Mouse (Mus musculus): ENCODE measurements at regions not wholly inside any gene's neighbourhood (a gene's known extent, or its start where the extent isn't known, plus 50 kb on each side); places are given as distances from the start of the nearest gene placed in this dataset.

GRCm38 (mm10) chr1:4570730-4571129, 237.0 kb upstream of the Gm37988 start:
- Histone ChIP-seq H3K4me1 (ENCODE audit: control insufficient read depth, insufficient read depth, low read length) (peaks cover 2% of the 10 kb centered on the region; the same call in 1 of the 2 replicates), H3K27ac (ENCODE audit: insufficient read depth, low read depth, low read length) (no peak overlapping the region), H3K4me3 (ENCODE audit: insufficient read depth, low read depth, low read length) (no peak overlapping the region)
- 96% methylated on average over 4 of the region's 4 CpGs for WGBS
- no peak for TF ChIP-seq POLR2A (IDR thresholded peaks at IDR 0.05; ENCODE audit: insufficient read depth, low read depth, low read length)
- no peak for TF ChIP-seq CTCF (IDR thresholded peaks at IDR 0.05; ENCODE audit: insufficient read depth, low read depth, low read length)

- peak overlapping the region; percentile 77 for H3K4me3 ChIP-seq (ENCODE audit: insufficient read depth, low read depth, low read length)
- TF ChIP-seq CTCF (IDR thresholded peaks at IDR 0.05; ENCODE audit: insufficient read depth, low read depth, low read length) (no peak), POLR2A (IDR thresholded peaks at IDR 0.05; ENCODE audit: insufficient read depth, low read depth, low read length) (no peak; the same call in 1 of the 2 replicates)
- H3K4me1 ChIP-seq (ENCODE audit: control insufficient read depth, insufficient read depth, low read length) = peaks cover 2% of the 10 kb centered on the region; the same call in 1 of the 2 replicates
- H3K27ac ChIP-seq (ENCODE audit: insufficient read depth, low read depth, low read length) = peak overlapping the region; percentile 37; the same call in 1 of the 2 replicates
- 1% methylated on average over 58 of the region's 58 CpGs for WGBS
These were observed 236.1 kb upstream of the Gm37988 start for GRCm38 (mm10) chr1:4571299-4572202.

GRCm38 (mm10) chr1:4572311-4572710, 235.4 kb upstream of the Gm37988 start:
- Histone ChIP-seq H3K4me1 (ENCODE audit: control insufficient read depth, insufficient read depth, low read length) (peaks cover 2% of the 10 kb centered on the region; the same call in 1 of the 2 replicates), H3K27ac (ENCODE audit: insufficient read depth, low read depth, low read length) (0 out of 2 replicates have a peak overlapping the region, but pooled peaks have one; percentile 37), H3K4me3 (ENCODE audit: insufficient read depth, low read depth, low read length) (no peak overlapping the region)
- TF ChIP-seq CTCF (IDR thresholded peaks at IDR 0.05; ENCODE audit: insufficient read depth, low read depth, low read length) = no peak
- TF ChIP-seq POLR2A (IDR thresholded peaks at IDR 0.05; ENCODE audit: insufficient read depth, low read depth, low read length) = no peak
- 70% methylated on average over 3 of the region's 3 CpGs for WGBS

GRCm38 (mm10) chr1:4574101-4574500, 233.6 kb upstream of the Gm37988 start:
- Histone ChIP-seq H3K4me3 (ENCODE audit: insufficient read depth, low read depth, low read length) (no peak overlapping the region), H3K4me1 (ENCODE audit: control insufficient read depth, insufficient read depth, low read length) (peaks cover 2% of the 10 kb centered on the region; the same call in 1 of the 2 replicates), H3K27ac (ENCODE audit: insufficient read depth, low read depth, low read length) (no peak overlapping the region)
- TF ChIP-seq POLR2A (IDR thresholded peaks at IDR 0.05; ENCODE audit: insufficient read depth, low read depth, low read length) (no peak), CTCF (IDR thresholded peaks at IDR 0.05; ENCODE audit: insufficient read depth, low read depth, low read length) (no peak)
- WGBS = 93% methylated on average over 1 of the region's 1 CpGs

- TF ChIP-seq CTCF (IDR thresholded peaks at IDR 0.05; ENCODE audit: insufficient read depth, low read depth, low read length) = no peak
- TF ChIP-seq POLR2A (IDR thresholded peaks at IDR 0.05; ENCODE audit: insufficient read depth, low read depth, low read length) = no peak
- 78% methylated on average over 1 of the region's 1 CpGs for WGBS
- peaks cover 1% of the 10 kb centered on the region; the same call in 1 of the 2 replicates for H3K4me1 ChIP-seq (ENCODE audit: control insufficient read depth, insufficient read depth, low read length)
- H3K27ac ChIP-seq (ENCODE audit: insufficient read depth, low read depth, low read length) = no peak overlapping the region
- H3K4me3 ChIP-seq (ENCODE audit: insufficient read depth, low read depth, low read length) = no peak overlapping the region
These were observed 230.7 kb upstream of the Gm37988 start for GRCm38 (mm10) chr1:4576957-4577356.

GRCm38 (mm10) chr1:4582534-4582933, 225.2 kb upstream of the Gm37988 start:
- no peak overlapping the region for H3K27ac ChIP-seq (ENCODE audit: insufficient read depth, low read depth, low read length)
- TF ChIP-seq CTCF (IDR thresholded peaks at IDR 0.05; ENCODE audit: insufficient read depth, low read depth, low read length) (no peak), POLR2A (IDR thresholded peaks at IDR 0.05; ENCODE audit: insufficient read depth, low read depth, low read length) (no peak)
- no peaks in the 10 kb centered on the region for H3K4me1 ChIP-seq (ENCODE audit: control insufficient read depth, insufficient read depth, low read length)
- H3K4me3 ChIP-seq (ENCODE audit: insufficient read depth, low read depth, low read length) = no peak overlapping the region

GRCm38 (mm10) chr1:4597856-4598255, 209.8 kb upstream of the Gm37988 start:
- 84% methylated on average over 3 of the region's 3 CpGs for WGBS
- Histone ChIP-seq H3K27ac (ENCODE audit: insufficient read depth, low read depth, low read length) (no peak overlapping the region), H3K4me1 (ENCODE audit: control insufficient read depth, insufficient read depth, low read length) (no peaks in the 10 kb centered on the region), H3K4me3 (ENCODE audit: insufficient read depth, low read depth, low read length) (no peak overlapping the region)
- no peak for TF ChIP-seq POLR2A (IDR thresholded peaks at IDR 0.05; ENCODE audit: insufficient read depth, low read depth, low read length)
- no peak for TF ChIP-seq CTCF (IDR thresholded peaks at IDR 0.05; ENCODE audit: insufficient read depth, low read depth, low read length)

- WGBS = 62% methylated on average over 3 of the region's 3 CpGs
- Histone ChIP-seq H3K27ac (ENCODE audit: insufficient read depth, low read depth, low read length) (no peak overlapping the region), H3K4me3 (ENCODE audit: insufficient read depth, low read depth, low read length) (no peak overlapping the region), H3K4me1 (ENCODE audit: control insufficient read depth, insufficient read depth, low read length) (no peaks in the 10 kb centered on the region)
- TF ChIP-seq POLR2A (IDR thresholded peaks at IDR 0.05; ENCODE audit: insufficient read depth, low read depth, low read length) = no peak
- no peak for TF ChIP-seq CTCF (IDR thresholded peaks at IDR 0.05; ENCODE audit: insufficient read depth, low read depth, low read length)
These were observed 209.3 kb upstream of the Gm37988 start for GRCm38 (mm10) chr1:4598425-4598824.

- Histone ChIP-seq H3K27ac (ENCODE audit: insufficient read depth, low read depth, low read length) (no peak overlapping the region), H3K4me3 (ENCODE audit: insufficient read depth, low read depth, low read length) (no peak overlapping the region), H3K4me1 (ENCODE audit: control insufficient read depth, insufficient read depth, low read length) (no peaks in the 10 kb centered on the region)
- 80% methylated on average over 3 of the region's 3 CpGs for WGBS
- no peak for TF ChIP-seq CTCF (IDR thresholded peaks at IDR 0.05; ENCODE audit: insufficient read depth, low read depth, low read length)
- TF ChIP-seq POLR2A (IDR thresholded peaks at IDR 0.05; ENCODE audit: insufficient read depth, low read depth, low read length) = no peak
These were observed 205.3 kb upstream of the Gm37988 start for GRCm38 (mm10) chr1:4602386-4602785.
